Mouse (Mus musculus): Measurements from ENCODE around the gene Smim24.

The Smim24 gene

GRCm38 (mm10) chr10:81392781-81393185, at the start of gene Smim24:
Smim24 (plus strand) TSS chr10:81393051.
- no peak for DNase-seq

GRCm38 (mm10) chr10:81344421-81345161, 48.3 kb upstream of the Smim24 start:
- DNase-seq, result no peak

DNA sequence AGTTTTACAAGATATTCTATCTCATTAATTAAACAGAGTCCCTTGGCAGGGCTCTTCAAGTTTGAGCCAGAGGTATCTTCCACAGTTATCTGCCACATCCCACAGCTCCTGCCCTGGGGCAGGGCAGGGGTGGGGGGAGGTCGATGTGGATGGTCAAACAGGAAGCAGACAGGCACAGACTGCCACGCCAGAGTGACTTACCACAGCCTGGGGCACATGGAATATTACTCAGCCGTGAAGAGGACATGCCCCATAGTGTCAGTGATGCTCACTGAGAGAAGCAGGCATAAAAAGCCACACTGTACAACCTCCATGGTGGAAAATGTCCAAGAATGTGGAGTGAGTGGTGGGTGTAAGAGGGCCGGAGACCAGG, 47.7 kb upstream of the Smim24 start:
- no peak for DNase-seq

DNA sequence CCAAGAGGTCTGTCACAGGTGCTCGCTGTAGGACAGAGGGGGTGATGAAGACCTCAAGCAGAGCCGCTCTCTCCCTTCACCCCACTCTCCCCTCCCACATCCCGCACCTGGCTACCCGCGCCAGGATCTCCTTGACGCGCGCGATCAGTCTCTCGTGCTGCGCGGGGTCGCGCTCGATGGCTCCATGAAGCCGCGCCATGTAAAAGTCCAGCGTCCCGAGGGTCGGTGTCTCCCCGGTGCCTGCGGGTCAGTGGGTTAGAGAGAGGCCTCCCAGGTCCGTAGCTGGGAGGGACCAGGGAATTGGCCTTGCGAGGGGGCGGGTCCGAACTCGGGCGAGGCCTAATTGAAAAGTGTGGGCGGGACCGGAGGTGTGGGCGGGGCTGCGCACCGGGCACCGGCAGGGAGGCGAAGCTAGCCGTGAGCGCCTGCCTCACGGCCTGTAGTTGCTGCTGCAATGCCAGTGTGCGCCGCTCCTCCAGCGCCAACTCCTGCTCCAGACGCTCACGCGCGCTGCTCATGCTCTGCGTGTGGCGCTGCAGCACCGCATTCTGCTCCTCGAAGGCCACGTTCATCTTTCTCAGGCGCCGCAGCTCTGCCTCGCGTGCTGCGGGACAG, 46.3 kb upstream of the Smim24 start:
- DNase-seq, result no peak

GRCm38 (mm10) chr10:81349146-81349545, 43.7 kb upstream of the Smim24 start:
- DNase-seq, result no peak

DNA sequence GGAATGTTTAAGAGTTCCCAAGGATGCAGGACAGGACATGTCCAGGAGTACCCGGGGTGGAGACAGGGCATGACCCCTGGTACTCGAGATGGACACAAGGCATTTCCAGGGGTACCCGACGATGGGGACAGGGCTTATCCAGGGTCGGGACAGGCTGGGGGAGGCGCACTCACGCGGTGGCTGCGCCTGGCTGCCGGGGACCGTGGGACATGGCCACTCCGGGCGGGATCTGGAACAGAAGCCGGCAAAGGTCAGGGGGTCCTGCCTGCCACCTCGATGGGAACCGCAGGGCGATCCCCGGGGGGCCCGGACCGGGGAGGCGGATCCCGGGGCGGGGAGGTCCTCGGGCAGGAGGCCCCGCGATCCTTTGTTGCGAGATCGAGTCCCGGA, 42.9 kb upstream of the Smim24 start:
- DNase-seq, result no peak

DNA sequence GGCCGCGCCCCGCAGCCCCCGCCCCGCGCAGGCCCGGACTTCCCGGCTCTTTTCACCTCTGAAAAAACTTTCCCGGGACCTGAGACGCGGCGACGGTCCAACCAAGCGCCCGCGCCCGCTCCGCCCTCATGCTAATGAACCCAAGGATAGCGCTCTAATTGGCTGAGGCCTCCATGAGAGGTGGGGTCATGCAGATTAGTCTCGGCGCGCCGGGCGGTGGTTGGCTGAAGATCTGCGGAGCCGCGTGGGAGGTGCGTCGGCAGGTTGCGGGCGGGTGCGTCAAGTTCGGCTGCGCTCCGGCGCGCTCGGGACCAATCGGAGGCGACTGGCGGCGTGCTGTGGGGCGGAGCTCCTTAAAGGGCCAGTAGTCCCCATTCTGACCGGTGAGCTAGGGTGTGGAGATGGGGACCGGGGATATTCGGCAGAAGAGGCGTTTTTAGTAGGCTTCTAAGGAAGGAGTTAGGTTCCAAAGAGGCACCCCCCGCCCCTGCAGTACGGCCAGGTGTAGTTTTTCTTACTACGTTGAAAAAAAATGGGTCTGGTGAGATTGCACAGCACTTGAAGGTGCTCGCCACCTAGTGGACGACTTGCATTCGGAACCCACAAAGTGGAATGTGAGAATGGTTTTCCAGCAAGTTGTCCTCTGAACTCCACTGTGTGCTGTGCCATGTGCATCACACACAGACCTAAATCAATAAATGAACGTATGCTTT, 42.3 kb upstream of the Smim24 start, which contains the start of gene Hmg20b:
TSS of gene Hmg20b (minus strand) at position 130 of the 713 bp plus-strand sequence.
- peak; percentile 99 to 100 for DNase-seq

- no peak for DNase-seq
Measured at GRCm38 (mm10) chr10:81351678-81352291, 41.1 kb upstream of the Smim24 start.

DNA sequence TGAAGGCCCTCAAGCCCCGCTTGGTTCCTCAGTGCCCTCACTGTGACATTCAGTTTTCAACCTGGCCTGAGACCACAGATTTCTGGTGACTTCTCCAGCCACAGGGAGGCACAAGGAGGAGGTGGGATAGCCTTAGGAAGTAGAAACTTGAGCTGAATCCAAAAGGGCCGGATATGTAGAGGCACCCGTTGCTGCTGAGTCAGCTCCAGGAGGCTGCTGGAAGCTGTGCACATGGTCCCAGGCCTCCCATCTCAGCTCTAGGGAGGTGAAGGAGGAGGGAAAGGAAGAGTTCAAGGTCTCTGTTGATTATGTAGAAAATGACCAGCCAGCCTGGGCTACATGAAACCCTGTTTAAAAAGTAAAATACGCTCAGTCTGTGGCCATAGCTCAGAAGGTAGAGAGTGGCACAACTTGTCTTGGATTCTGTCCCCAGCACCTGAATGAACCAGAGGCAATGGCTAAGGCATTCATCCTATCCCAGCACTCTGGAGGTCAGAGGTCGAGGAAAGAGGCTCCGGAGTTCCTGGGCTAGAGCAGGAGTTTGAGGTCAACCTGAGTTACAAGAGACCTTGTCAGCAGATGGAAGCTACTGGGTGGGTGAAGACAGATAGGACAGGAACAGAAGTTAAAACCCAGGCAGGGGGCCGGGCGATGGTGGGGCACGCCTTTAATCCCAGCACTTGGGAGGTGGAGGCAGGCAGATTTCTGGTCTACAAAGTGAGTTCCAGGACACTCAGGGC, 37.9 kb upstream of the Smim24 start:
- DNase-seq, result no peak

- no peak for DNase-seq
Measured at GRCm38 (mm10) chr10:81355533-81355932, 37.3 kb upstream of the Smim24 start.

DNA sequence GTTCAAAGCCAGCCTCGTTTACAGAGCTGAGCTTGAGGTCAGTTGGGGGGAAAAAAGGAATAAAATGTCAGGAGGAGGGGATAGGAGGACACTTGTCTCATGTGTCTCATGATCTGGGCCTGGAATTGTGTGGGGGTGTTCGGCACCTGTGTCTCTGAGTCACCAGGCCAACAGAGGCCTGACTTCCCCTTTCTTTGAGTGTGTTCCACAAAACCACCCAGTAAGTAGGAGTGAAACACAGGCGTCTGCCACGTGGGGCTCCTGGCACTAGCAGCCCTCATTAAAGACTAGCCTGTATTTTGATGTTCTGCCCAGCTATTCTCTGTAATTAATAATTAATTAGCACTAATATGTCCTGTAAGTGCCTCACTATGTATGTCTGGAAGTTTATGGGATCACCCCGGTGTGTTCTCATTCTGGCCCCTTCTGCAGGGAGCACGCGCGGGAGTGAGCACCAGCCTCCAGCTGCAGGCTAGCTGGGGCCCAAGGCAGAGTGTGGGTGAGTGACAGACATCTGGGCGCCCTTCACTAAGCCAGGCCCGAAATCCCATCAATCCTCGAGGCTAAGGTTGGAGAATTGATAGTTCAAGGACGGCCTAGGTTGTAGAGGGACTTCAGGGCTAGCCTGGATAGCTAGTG, 36.4 kb upstream of the Smim24 start:
- DNase-seq, result no peak

DNA sequence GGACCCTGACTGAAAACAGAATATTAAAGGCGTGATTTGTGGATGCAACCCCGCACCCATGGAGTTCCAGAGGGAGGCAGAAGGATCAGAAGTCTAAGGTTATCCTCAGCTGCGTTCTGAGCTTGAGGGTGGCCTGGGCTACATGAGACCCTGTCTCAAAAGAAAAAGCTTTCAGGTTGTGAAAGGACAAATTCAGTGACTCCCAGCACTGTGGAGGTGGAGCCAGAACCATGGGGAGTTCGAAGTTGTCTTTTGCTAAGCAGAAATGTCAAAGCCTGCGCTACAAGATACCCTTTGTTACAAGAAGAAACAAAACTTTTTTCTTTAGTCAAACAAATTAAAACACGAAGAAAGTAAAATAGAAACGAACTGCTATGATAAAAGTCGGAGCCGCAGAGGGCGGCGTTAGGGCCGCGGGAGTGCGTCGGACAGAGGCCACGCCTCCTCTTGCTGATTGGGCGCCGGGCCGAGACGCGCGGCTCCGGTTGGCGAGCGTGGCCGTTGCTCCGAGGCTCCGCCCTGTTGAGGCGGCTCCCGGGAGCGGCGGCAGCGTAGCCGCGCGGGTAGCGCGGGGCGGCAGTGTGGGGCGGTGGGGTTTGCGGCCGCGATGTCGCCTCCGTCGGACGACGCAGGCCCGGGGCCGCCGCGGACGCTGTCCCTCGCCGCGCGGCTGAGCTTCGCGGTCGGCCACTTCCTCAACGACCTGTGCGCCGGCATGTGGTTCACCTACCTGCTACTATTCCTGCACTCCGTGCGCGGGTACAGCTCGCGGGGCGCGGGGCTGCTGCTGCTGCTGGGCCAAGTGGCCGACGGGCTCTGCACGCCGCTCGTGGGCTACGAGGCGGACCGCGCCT, 35.6 kb upstream of the Smim24 start, which contains the start of gene Mfsd12:
TSS of gene Mfsd12 (plus strand) at position 501 of the 854 bp plus-strand sequence.
- peak; percentile 93 to 96 for DNase-seq

DNA sequence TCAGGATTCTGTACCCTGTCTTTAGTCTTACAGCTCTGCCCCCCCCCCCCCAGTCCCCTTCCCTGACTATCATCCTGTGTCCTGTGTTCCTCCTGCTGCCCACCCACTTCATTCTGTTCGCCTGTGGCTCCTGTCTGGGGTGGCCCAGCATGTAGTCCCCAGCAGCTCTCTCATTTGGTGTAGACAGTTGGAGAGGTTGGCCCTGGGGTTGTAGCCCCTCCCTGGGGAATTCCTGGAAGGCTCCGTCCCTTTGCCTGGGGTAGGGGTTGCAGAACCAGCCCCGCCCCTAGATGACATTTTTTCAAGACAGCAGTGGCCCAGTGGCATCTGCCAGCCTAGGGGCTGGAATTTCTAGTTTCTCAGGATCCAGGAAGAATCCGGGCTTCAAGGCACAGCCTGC, 34.6 kb upstream of the Smim24 start:
- no peak for DNase-seq

GRCm38 (mm10) chr10:81358841-81359240, 34.0 kb upstream of the Smim24 start:
- no peak for DNase-seq

DNA sequence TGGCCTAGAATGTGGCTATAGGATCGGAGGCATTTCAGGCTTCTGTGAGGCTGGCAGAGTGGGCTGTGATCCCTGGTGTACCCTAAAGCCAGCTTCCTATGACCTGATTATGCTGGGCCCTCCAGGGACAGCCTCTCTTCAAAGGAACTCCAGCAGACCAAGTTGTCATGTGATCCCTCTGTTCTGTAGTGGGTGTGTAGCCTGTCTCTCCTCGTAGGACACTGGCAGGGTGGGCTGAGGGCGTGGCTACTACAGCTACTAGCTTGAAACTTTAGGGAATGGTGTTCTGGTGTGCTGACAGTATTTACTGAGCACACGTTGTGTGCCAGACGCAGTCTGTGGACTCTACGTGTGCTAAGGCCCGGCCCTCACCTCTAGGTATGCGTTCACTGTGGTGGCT, 32.1 kb upstream of the Smim24 start:
- DNase-seq, result no peak

DNA sequence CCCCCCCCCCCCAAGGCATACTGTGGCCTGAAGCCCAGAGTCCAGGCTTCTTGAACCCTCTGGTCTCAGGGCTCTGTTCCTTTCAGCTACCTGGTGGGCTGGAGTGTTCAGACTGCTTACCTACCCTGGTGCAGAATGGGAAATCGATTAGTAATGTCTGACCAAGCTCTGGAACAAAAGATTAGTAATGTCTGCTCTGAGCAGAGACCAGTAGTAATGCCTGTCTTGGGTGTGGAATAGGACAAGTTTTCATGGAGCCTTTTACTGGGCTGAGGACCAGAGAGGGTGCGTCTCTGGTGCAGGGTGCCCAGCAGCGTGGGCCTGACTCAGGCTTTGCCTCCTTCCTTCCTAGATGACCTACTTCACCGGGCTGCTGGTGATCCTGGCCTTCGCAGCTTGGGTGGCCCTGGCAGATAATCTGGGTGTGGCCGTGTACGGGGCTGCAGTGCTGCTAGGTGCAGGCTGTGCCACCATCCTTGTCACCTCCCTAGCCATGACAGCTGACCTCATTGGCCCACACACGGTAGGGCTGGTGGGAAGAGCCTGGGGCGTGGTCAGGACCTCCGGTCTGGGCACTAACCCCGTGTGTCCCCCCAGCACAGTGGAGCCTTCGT, 30.4 kb upstream of the Smim24 start:
- no peak for DNase-seq

DNA sequence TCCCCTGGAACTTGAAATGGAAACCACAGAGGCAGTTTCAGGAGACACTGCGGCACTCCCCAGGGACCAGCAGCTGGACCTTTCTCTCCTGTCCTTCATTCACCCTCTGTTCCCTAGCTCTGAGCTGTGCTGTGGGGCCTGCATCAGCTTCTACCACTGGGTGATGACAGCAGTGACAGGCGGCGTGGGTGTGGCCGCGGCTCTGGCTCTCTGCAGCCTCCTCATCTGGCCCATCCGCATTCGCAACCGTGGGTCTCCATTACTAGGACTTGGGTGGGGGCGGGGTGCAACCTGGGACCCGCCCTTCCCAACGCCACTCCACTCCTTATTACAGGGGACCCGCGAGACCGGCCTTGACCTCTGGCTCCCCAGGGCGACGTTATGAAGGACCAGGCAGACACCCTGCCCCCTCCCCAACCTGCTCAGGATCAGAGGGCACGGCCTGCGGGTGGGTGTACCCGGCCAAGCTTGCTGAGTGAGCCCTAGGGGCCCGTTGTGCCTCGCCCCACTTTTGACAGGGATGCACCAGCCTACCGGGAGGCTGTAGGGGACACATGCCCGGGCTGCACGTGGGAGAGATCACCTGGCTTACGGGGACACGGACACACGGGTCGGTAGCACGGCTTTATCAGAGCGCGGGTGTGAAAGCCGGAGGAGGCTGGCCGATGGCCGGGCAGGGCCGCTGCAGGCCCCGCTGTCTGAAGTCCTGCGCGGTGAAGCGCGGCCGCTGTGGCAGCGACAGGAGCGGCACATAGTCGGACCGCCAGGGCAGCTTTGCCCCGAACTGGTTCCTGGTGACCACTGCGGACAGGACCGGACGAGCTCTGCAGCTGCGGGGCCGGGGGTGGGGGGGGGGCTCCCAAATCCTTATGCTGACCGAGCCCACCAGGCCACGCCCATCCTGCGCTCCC, 29.2 kb upstream of the Smim24 start:
- DNase-seq, result no peak

- DNase-seq, result no peak
Measured at GRCm38 (mm10) chr10:81364666-81365065, 28.2 kb upstream of the Smim24 start.

- DNase-seq, result no peak
Measured at GRCm38 (mm10) chr10:81365073-81365472, 27.8 kb upstream of the Smim24 start.
